Mouse (Mus musculus) hindbrain, embryonic 16.5 days (tissue): Measurements from ENCODE around the gene Dhx40. TPM values are rescaled to one million over a fixed set of nuclear protein-coding genes. Genes with fewer than 3 reads are reported as not detected.

Source experiments
- ATAC-seq: fragments of 200-750 bp; cut with Nextera tagmentation; 2 replicates; pipeline ENCODE4 v1.8.0; 2017; ENCODE audit warnings: moderate TSS enrichment, moderate library complexity
- H3K27ac ChIP-seq: fragments of 300-500 bp; sonication (generic); 2 replicates; pipeline ENCODE4 v1.5.1; 2014; ENCODE audit warnings: low read depth, mild to moderate bottlenecking, control low read depth, low read length, moderate library complexity
- H3K27me3 ChIP-seq: fragments of 300-500 bp; sonication (generic); replicated peaks from 2 replicates; pipeline ENCODE4 v1.6.1; 2014; ENCODE audit warnings: low read length; ENCODE audit not compliant: control insufficient read depth, insufficient read depth
- H3K36me3 ChIP-seq: fragments of 300-500 bp; sonication (generic); 2 replicates; pipeline ENCODE4 v1.6.1; 2014; ENCODE audit warnings: mild to moderate bottlenecking, low read length, moderate library complexity, mixed read lengths; ENCODE audit not compliant: control insufficient read depth, insufficient read depth
- H3K4me1 ChIP-seq: fragments of 300-500 bp; sonication (generic); 2 replicates; pipeline ENCODE4 v1.6.1; 2014; ENCODE audit warnings: low read depth, low read length; ENCODE audit not compliant: control insufficient read depth, insufficient read depth
- H3K4me2 ChIP-seq: fragments of 300-500 bp; sonication (generic); 2 replicates; pipeline ENCODE4 v1.6.1; 2014; ENCODE audit warnings: mild to moderate bottlenecking, low read length, control low read depth, moderate library complexity
- H3K4me3 ChIP-seq: fragments of 300-500 bp; sonication (generic); 2 replicates; pipeline ENCODE4 v1.5.1; 2014; ENCODE audit warnings: mild to moderate bottlenecking, low read length, control low read depth, moderate library complexity
- H3K9ac ChIP-seq: fragments of 300-500 bp; sonication (generic); 2 replicates; pipeline ENCODE4 v1.6.1; 2014; ENCODE audit warnings: low read depth, mild to moderate bottlenecking, control low read depth, low read length, moderate library complexity
- H3K9me3 ChIP-seq: fragments of 300-500 bp; sonication (generic); 2 replicates; pipeline ENCODE4 v1.6.1; 2014; ENCODE audit warnings: mild to moderate bottlenecking, low read length, moderate library complexity; ENCODE audit not compliant: control insufficient read depth
- WGBS: fragments of 180-500 bp; shearing (Covaris S2); extraction: QIAGEN DNeasy Blood & Tissue Kit; methylation state at CpG from one replicate; pipeline ENCODE4 v1.1.7; 2014; 5-methylcytosine and 5-hydroxymethylcytosine counted together
- polyA plus RNA-seq: library from polyadenylated mRNA; unstranded; fragments of >200 nt; fragmentation: Nextera tagmentation; extraction: Ambion mirVana; gene quantifications from 2 replicates; pipeline ENCODE4 v1.2.1, GENCODE M21; 2015

Dhx40 gene
- polyA plus RNA-seq, 1 experiment from 2014 or later: 16.8 TPM

GRCm38 (mm10) chr11:86840511-86841154 lies 33.1 kb upstream of the Dhx40 start:
- H3K27ac ChIP-seq: no peak overlapping the region
- no peak overlapping the region for H3K9ac ChIP-seq
- no peak; the same call in 1 of the 2 replicates for ATAC-seq
- peaks cover 6% of the 10 kb centered on the region for H3K4me1 ChIP-seq
- no peaks in the 10 kb centered on the region for H3K36me3 ChIP-seq
- H3K4me3 ChIP-seq: no peak overlapping the region
- no peaks in the 10 kb centered on the region for H3K27me3 ChIP-seq
- 4% methylated on average over 3 of the region's 3 CpGs for WGBS
- H3K4me2 ChIP-seq: no peak overlapping the region
- no peaks in the 10 kb centered on the region for H3K9me3 ChIP-seq

DNA sequence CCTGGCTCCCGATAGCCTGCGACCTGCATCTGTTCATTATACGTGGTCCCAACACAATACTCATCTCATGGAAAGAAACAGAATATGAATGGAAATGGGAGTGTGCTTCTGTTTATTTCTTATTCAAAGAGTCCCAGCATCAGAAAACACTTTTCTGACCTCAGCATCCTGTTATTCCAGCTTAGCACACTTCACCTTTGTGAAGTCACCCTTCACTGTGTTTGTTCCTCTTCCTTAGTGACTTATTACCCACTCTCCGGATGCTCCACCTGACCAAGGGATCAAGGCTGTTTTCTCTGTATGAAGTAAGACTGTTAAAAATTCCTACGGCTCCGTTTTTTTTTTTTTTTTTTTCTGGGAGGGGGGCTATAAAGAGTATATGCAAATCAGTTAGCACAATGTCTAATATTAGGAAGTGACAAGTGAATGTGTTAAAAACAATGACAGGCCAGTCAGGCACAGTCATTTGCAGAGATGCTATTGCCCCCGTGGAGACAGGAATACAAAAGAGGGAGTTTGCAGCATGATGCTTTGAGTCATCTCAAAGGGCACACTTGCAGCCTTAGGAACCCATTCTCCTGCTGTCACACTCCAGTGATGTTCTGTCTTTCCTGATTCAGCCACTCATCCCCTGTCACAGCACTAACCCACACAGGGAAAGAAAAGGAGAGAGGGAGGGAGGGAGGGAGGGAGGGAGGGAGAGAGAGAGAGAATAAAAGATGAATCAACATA lies 32.3 kb upstream of the Dhx40 start:
- Histone ChIP-seq H3K4me1 (peaks cover 6% of the 10 kb centered on the region), H3K27ac (no peak overlapping the region), H3K9ac (no peak overlapping the region), H3K4me2 (no peak overlapping the region), H3K36me3 (no peaks in the 10 kb centered on the region), H3K9me3 (no peaks in the 10 kb centered on the region), H3K4me3 (no peak overlapping the region), H3K27me3 (no peaks in the 10 kb centered on the region)
- 19% methylated on average over 7 of the region's 7 CpGs for WGBS
- no peak for ATAC-seq

DNA sequence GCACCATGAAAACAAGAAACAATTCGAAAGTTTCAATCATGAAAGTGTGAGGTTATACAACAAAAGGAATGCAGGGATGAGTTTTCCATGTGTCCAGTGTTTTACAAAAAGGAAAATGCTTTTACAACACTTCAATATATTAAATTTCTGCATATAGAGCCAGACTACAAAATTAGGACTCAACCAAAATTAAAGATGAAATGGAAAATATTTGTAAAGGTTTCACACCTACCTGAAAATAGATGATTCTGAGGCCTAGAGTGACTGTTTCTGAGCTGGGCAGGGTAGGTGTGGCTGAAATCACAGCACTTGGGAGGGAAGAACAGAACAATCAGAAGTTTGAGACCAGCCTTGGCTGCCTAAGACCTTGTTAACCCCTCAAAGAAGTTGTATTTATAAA lies 31.2 kb upstream of the Dhx40 start:
- ATAC-seq: no peak

GRCm38 (mm10) chr11:86836366-86836765 lies 28.8 kb upstream of the Dhx40 start:
- Histone ChIP-seq H3K4me1 (peaks cover 6% of the 10 kb centered on the region), H3K27me3 (no peaks in the 10 kb centered on the region), H3K27ac (no peak overlapping the region), H3K4me3 (no peak overlapping the region), H3K4me2 (no peak overlapping the region), H3K36me3 (no peaks in the 10 kb centered on the region), H3K9ac (no peak overlapping the region), H3K9me3 (no peaks in the 10 kb centered on the region)
- 50% methylated on average over 2 of the region's 2 CpGs for WGBS
- ATAC-seq: no peak

More for the DNA sequence above, 31.2 kb upstream of the Dhx40 start:
- WGBS: 92% methylated on average over 1 of the region's 1 CpGs
- no peak overlapping the region for H3K4me2 ChIP-seq
- no peaks in the 10 kb centered on the region for H3K36me3 ChIP-seq
- H3K4me1 ChIP-seq: peaks cover 6% of the 10 kb centered on the region
- H3K4me3 ChIP-seq: no peak overlapping the region
- H3K9ac ChIP-seq: no peak overlapping the region
- H3K27me3 ChIP-seq: no peaks in the 10 kb centered on the region
- H3K27ac ChIP-seq: no peak overlapping the region
- no peaks in the 10 kb centered on the region for H3K9me3 ChIP-seq

- no peaks in the 10 kb centered on the region for H3K9me3 ChIP-seq
- no peaks in the 10 kb centered on the region for H3K36me3 ChIP-seq
- no peaks in the 10 kb centered on the region for H3K27me3 ChIP-seq
- no peak for ATAC-seq
- no peak overlapping the region for H3K27ac ChIP-seq
- no peak overlapping the region for H3K4me3 ChIP-seq
- WGBS: 61% methylated on average over 8 of the region's 8 CpGs
- no peak overlapping the region for H3K4me2 ChIP-seq
- no peaks in the 10 kb centered on the region for H3K4me1 ChIP-seq
- H3K9ac ChIP-seq: no peak overlapping the region
Observed at GRCm38 (mm10) chr11:86834628-86835338, 27.2 kb upstream of the Dhx40 start.

- no peak overlapping the region for H3K9ac ChIP-seq
- no peak overlapping the region for H3K27ac ChIP-seq
- no peak for ATAC-seq
- no peaks in the 10 kb centered on the region for H3K36me3 ChIP-seq
- no peak overlapping the region for H3K4me3 ChIP-seq
- H3K4me1 ChIP-seq: no peaks in the 10 kb centered on the region
- no peak overlapping the region for H3K4me2 ChIP-seq
- no peaks in the 10 kb centered on the region for H3K27me3 ChIP-seq
- 69% methylated on average over 7 of the region's 7 CpGs for WGBS
- H3K9me3 ChIP-seq: no peaks in the 10 kb centered on the region
Observed at GRCm38 (mm10) chr11:86834050-86834449, 26.5 kb upstream of the Dhx40 start.

DNA sequence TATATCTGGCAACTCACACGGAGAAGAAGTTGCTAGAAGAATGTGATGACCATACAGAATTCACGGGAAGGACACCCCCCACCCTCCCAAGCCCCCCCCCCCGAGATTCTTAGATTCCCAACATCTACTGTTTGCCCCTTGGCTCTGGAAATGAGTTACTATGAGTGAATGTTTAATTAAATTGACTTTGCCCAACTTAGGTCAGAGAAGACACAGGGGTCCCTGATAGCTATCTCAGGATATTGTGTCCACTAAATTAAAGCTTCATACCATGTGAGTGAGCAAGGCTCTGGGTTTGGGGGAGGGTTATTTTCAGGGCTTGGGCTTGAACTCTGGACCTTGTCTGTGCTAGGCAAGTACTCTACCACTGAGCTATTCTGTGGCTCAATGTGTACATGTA lies 25.6 kb upstream of the Dhx40 start:
- ATAC-seq: no peak
- Histone ChIP-seq H3K4me1 (no peaks in the 10 kb centered on the region), H3K36me3 (no peaks in the 10 kb centered on the region), H3K27ac (no peak overlapping the region), H3K4me3 (no peak overlapping the region), H3K27me3 (no peaks in the 10 kb centered on the region), H3K4me2 (no peak overlapping the region), H3K9ac (no peak overlapping the region), H3K9me3 (no peaks in the 10 kb centered on the region)
- WGBS: 56% methylated on average over 3 of the region's 3 CpGs

DNA sequence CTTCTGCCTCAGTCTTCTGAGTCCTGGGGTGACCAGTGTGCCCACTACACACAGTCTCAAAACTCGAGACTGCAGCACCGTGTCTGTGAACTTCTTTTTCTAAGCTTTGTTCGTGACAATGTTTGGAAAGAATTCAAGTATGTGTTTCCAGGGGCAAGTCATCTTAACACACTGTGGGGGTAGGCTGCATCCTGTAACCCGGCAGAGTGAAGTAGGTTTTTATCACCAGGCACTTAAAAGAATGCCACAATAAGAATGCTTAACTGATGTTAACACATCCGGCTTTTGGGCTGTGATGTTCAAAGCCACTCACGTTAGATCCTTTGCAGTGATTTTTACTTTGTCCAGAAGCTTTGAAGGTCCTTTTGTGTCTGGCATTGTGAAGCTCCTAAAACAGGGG lies 20.9 kb upstream of the Dhx40 start:
- Histone ChIP-seq H3K9me3 (no peaks in the 10 kb centered on the region), H3K4me1 (no peaks in the 10 kb centered on the region), H3K4me3 (no peak overlapping the region), H3K27me3 (no peaks in the 10 kb centered on the region), H3K4me2 (no peak overlapping the region), H3K9ac (no peak overlapping the region), H3K27ac (no peak overlapping the region), H3K36me3 (no peaks in the 10 kb centered on the region)
- 61% methylated on average over 6 of the region's 6 CpGs for WGBS
- ATAC-seq: no peak

- Histone ChIP-seq H3K36me3 (no peaks in the 10 kb centered on the region), H3K27ac (no peak overlapping the region), H3K27me3 (no peaks in the 10 kb centered on the region), H3K4me3 (no peak overlapping the region), H3K9ac (no peak overlapping the region), H3K9me3 (no peaks in the 10 kb centered on the region), H3K4me2 (no peak overlapping the region), H3K4me1 (no peaks in the 10 kb centered on the region)
- no peak for ATAC-seq
- 93% methylated on average over 2 of the region's 2 CpGs for WGBS
Observed at GRCm38 (mm10) chr11:86827476-86828245, 20.1 kb upstream of the Dhx40 start.
